In the genomic region with DNA sequence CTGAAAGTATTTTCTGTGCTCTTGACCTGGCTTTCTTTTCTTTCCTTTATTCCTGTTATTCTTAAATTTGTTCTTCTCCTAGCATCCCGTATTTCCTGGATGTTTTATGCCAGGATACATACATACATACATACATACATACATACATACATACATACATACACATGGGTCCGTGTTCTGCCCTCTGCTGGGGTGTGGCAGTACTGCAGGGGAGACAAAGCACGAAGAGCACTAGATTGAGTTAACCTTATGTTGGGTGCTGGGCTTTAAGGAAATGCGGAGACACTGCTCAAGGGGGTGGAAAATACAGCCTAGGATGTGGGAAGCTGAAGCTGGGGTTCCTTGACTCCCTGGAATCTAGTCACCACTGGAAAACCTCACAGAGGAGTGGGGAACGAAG, we compare ENCODE assay signal across 9 mouse cellular contexts. TPM values are rescaled to one million over a fixed set of nuclear protein-coding genes. Genes with fewer than 3 reads are reported as not detected.
A peak's percentile ranks its signal among the peaks of the same experiment; 100 is the strongest.
DNase-seq lines count a peak whose midpoint lies in the region; ATAC-seq lines count a peak whose summit lies in the region.
"Had no signal": no experiment of that assay in that cellular context is flagged by ENCODE, and none has a peak within 500 bp of the region (broad histone marks: within the 10 kb centered on the region; RNA-seq: fewer than 3 reads in every experiment).

No protein-coding gene starts in this region.

- 52% methylated on average over 5 of the region's 5 CpGs for WGBS in kidney, embryonic 14.5 days
- WGBS in embryonic facial prominence, embryonic 11.5 days, result 53% methylated on average over 5 of the region's 5 CpGs
- 56% methylated on average over 5 of the region's 5 CpGs for WGBS in intestine, embryonic 15.5 days
- 43% methylated on average over 5 of the region's 5 CpGs for WGBS in liver, embryonic 11.5 days

- no peak overlapping the region for H3K9ac ChIP-seq in kidney, embryonic 14.5 days (ENCODE audit: low read depth, low read length)
- no peak overlapping the region for H3K9ac ChIP-seq in embryonic facial prominence, embryonic 11.5 days (replicated peaks; ENCODE audit: low read length)
- no peak overlapping the region for H3K9ac ChIP-seq in intestine, embryonic 15.5 days
- H3K9ac ChIP-seq in liver, embryonic 11.5 days (ENCODE audit: low read depth, low read length), result no peak overlapping the region
- H3K9ac ChIP-seq: limb, embryonic 13.5 days had no signal

- H3K36me3 ChIP-seq in kidney, embryonic 14.5 days (ENCODE audit: control insufficient read depth, insufficient read depth, low read length), result no peaks in the 10 kb centered on the region
- H3K36me3 ChIP-seq in embryonic facial prominence, embryonic 11.5 days (replicated peaks; ENCODE audit: control insufficient read depth, insufficient read depth, low read depth, low read length), result no peaks in the 10 kb centered on the region
- no peaks in the 10 kb centered on the region for H3K36me3 ChIP-seq in intestine, embryonic 15.5 days
- H3K36me3 ChIP-seq in liver, embryonic 11.5 days (ENCODE audit: control insufficient read depth, insufficient read depth, low read length), result no peaks in the 10 kb centered on the region; the same call in 1 of the 2 replicates
- H3K36me3 ChIP-seq: limb, embryonic 13.5 days had no signal

- H3K4me3 ChIP-seq in kidney, embryonic 14.5 days (ENCODE audit: low read length), result no peak overlapping the region
- H3K4me3 ChIP-seq in embryonic facial prominence, embryonic 11.5 days (ENCODE audit: low read depth, low read length), result no peak overlapping the region
- H3K4me3 ChIP-seq in intestine, embryonic 15.5 days (replicated peaks), result no peak overlapping the region
- no peak overlapping the region for H3K4me3 ChIP-seq in liver, embryonic 11.5 days (ENCODE audit: low read depth, low read length)
- H3K4me3 ChIP-seq: limb, embryonic 13.5 days had no signal

- peak; percentile 40 for DNase-seq in kidney, adult 11 months
- DNase-seq in adrenal gland, postnatal 14 days, result peak; percentile 73
- DNase-seq in embryonic facial prominence, embryonic 11.5 days (ENCODE audit: low spot score), result peak; percentile 81
- DNase-seq in liver, embryonic 11.5 days (ENCODE audit: low spot score), result peak; percentile 66
- peak; percentile 83 for DNase-seq in retina, embryonic 14.5 days (ENCODE audit: low spot score)
- peak; percentile 87 for DNase-seq in thymus, postnatal 25 days

- ATAC-seq in kidney, embryonic 14.5 days (ENCODE audit: low FRiP score, low TSS enrichment), result no peak
- no peak for ATAC-seq in embryonic facial prominence, embryonic 11.5 days (replicated peaks; ENCODE audit: insufficient number of reproducible peaks, low FRiP score, low TSS enrichment, low read depth)
- ATAC-seq in intestine, embryonic 15.5 days, result 0 out of 2 replicates have a peak, but pooled peaks have one; percentile 27
- peak; percentile 64; the same call in 1 of the 2 replicates for ATAC-seq in liver, embryonic 11.5 days (replicated peaks; ENCODE audit: low FRiP score)

- H3K27me3 ChIP-seq in kidney, embryonic 14.5 days (ENCODE audit: control insufficient read depth, insufficient read depth, low read length), result no peaks in the 10 kb centered on the region
- H3K27me3 ChIP-seq in embryonic facial prominence, embryonic 11.5 days (ENCODE audit: control insufficient read depth, insufficient read depth, low read length), result no peaks in the 10 kb centered on the region
- H3K27me3 ChIP-seq in intestine, embryonic 15.5 days (replicated peaks), result no peaks in the 10 kb centered on the region
- H3K27me3 ChIP-seq in liver, embryonic 11.5 days (replicated peaks; ENCODE audit: control insufficient read depth, insufficient read depth, low read length), result no peaks in the 10 kb centered on the region
- H3K27me3 ChIP-seq: limb, embryonic 13.5 days had no signal

- H3K4me1 ChIP-seq in kidney, embryonic 14.5 days (ENCODE audit: control insufficient read depth, insufficient read depth, low read length), result no peaks in the 10 kb centered on the region
- no peaks in the 10 kb centered on the region for H3K4me1 ChIP-seq in embryonic facial prominence, embryonic 11.5 days (ENCODE audit: control insufficient read depth, insufficient read depth, low read length)
- peaks cover 5% of the 10 kb centered on the region; the same call in 1 of the 2 replicates for H3K4me1 ChIP-seq in intestine, embryonic 15.5 days (replicated peaks)
- peaks cover 3% of the 10 kb centered on the region; the same call in 1 of the 2 replicates for H3K4me1 ChIP-seq in liver, embryonic 11.5 days (replicated peaks; ENCODE audit: control insufficient read depth, insufficient read depth, low read length)

- H3K4me2 ChIP-seq in kidney, embryonic 14.5 days (replicated peaks; ENCODE audit: low read depth, low read length), result no peak overlapping the region
- H3K4me2 ChIP-seq in embryonic facial prominence, embryonic 11.5 days (ENCODE audit: low read depth, low read length), result no peak overlapping the region
- H3K4me2 ChIP-seq in intestine, embryonic 15.5 days (replicated peaks), result no peak overlapping the region
- H3K4me2 ChIP-seq in liver, embryonic 11.5 days, result no peak overlapping the region
- H3K4me2 ChIP-seq: limb, embryonic 13.5 days had no signal

- no peaks in the 10 kb centered on the region for H3K9me3 ChIP-seq in kidney, embryonic 14.5 days (ENCODE audit: control insufficient read depth, low read length)
- H3K9me3 ChIP-seq in embryonic facial prominence, embryonic 11.5 days (replicated peaks; ENCODE audit: control insufficient read depth, low read length), result no peaks in the 10 kb centered on the region
- no peaks in the 10 kb centered on the region for H3K9me3 ChIP-seq in intestine, embryonic 15.5 days
- H3K9me3 ChIP-seq in liver, embryonic 11.5 days (ENCODE audit: control insufficient read depth, low read length), result no peaks in the 10 kb centered on the region; the same call in 1 of the 2 replicates
- H3K9me3 ChIP-seq: limb, embryonic 13.5 days had no signal

- H3K27ac ChIP-seq in kidney, embryonic 14.5 days (ENCODE audit: low read depth, low read length), result no peak overlapping the region
- no peak overlapping the region for H3K27ac ChIP-seq in embryonic facial prominence, embryonic 11.5 days (replicated peaks; ENCODE audit: low read depth, low read length)
- no peak overlapping the region for H3K27ac ChIP-seq in intestine, embryonic 15.5 days
- H3K27ac ChIP-seq in liver, embryonic 11.5 days (ENCODE audit: low read depth, low read length), result no peak overlapping the region
- H3K27ac ChIP-seq: limb, embryonic 13.5 days had no signal

RNA-seq across cellular contexts. Expression of a gene that starts 8.1 kb away (rescaled TPM):
- polyA plus RNA-seq in kidney, embryonic 14.5 days (2014; fragmentation: Nextera tagmentation; extraction: Ambion mirVana), result 497 and 807 TPM in 2 replicates
- 56.5 and 57.5 TPM in 2 replicates for total RNA-seq in adrenal gland, postnatal 14 days (2021)
- 509 and 581 TPM in 2 replicates for polyA plus RNA-seq in embryonic facial prominence, embryonic 11.5 days (2014; fragmentation: Nextera tagmentation; extraction: Ambion mirVana)
- 281 and 387 TPM in 2 replicates for polyA plus RNA-seq in intestine, embryonic 15.5 days (2015; fragmentation: Nextera tagmentation; extraction: Ambion mirVana)
- 539 and 542 TPM in 2 replicates for polyA plus RNA-seq in liver, embryonic 11.5 days (2014; fragmentation: Nextera tagmentation; extraction: Ambion mirVana)

RNA-seq across cellular contexts. Expression of a gene that starts 16.0 kb away (rescaled TPM):
- polyA plus RNA-seq in kidney, embryonic 14.5 days (2014; fragmentation: Nextera tagmentation; extraction: Ambion mirVana), result 46.8 and 60.8 TPM in 2 replicates
- total RNA-seq in adrenal gland, postnatal 14 days (2021), result 11.6 and 12.0 TPM in 2 replicates
- 85.6 and 94.5 TPM in 2 replicates for polyA plus RNA-seq in embryonic facial prominence, embryonic 11.5 days (2014; fragmentation: Nextera tagmentation; extraction: Ambion mirVana)
- polyA plus RNA-seq in intestine, embryonic 15.5 days (2015; fragmentation: Nextera tagmentation; extraction: Ambion mirVana), result 29.2 and 37.7 TPM in 2 replicates
- 42.9 and 45.7 TPM in 2 replicates for polyA plus RNA-seq in liver, embryonic 11.5 days (2014; fragmentation: Nextera tagmentation; extraction: Ambion mirVana)

RNA-seq across cellular contexts. Expression of a gene that starts 47.9 kb away (rescaled TPM):
- polyA plus RNA-seq in kidney, embryonic 14.5 days (2014; fragmentation: Nextera tagmentation; extraction: Ambion mirVana), result not detected in 2 replicates
- total RNA-seq in adrenal gland, postnatal 14 days (2021), result 0.52 and 0.94 TPM in 2 replicates
- 2.5 and 2.9 TPM in 2 replicates for polyA plus RNA-seq in embryonic facial prominence, embryonic 11.5 days (2014; fragmentation: Nextera tagmentation; extraction: Ambion mirVana)
- 0.21 and 0.25 TPM in 2 replicates for polyA plus RNA-seq in intestine, embryonic 15.5 days (2015; fragmentation: Nextera tagmentation; extraction: Ambion mirVana)
- polyA plus RNA-seq in liver, embryonic 11.5 days (2014; fragmentation: Nextera tagmentation; extraction: Ambion mirVana), result not detected in 2 replicates

Comparison
In these comparisons a context has a peak if more than half of its experiments do, and no peak if none do; other contexts are left out.
1. ATAC-seq: peak in intestine, embryonic 15.5 days (single experiment) and liver, embryonic 11.5 days (single experiment); none in kidney, embryonic 14.5 days (single experiment) and embryonic facial prominence, embryonic 11.5 days (single experiment).
2. Peak in every context shown above with its lines, with median percentiles within 50 percentile points of each other: DNase-seq.